Mouse (Mus musculus) ES-Bruce4 (cell line): ENCODE results near the gene Rxfp1. TPM values are rescaled to one million over a fixed set of nuclear protein-coding genes. Genes with fewer than 3 reads are reported as not detected.
"Not testable (repeated sequence)": the region's sequence is repeated elsewhere in the genome, so short reads cannot be mapped to it uniquely, and the experiment has no call there.

Experiments used
- H3K27ac ChIP-seq: 2 replicates; pipeline ENCODE4 v1.5.1; 2012; ENCODE audit warnings: low read length, inconsistent platforms; ENCODE audit not compliant: insufficient read depth
- H3K27me3 ChIP-seq: 2 replicates; pipeline ENCODE4 v1.6.1; 2012; ENCODE audit warnings: mild to moderate bottlenecking, low read length, inconsistent platforms; ENCODE audit not compliant: control insufficient read depth, poor library complexity, insufficient read depth, severe bottlenecking
- H3K36me3 ChIP-seq: 2 replicates; pipeline ENCODE4 v1.6.1; 2012; ENCODE audit warnings: inconsistent platforms, mild to moderate bottlenecking, low read length, moderate library complexity; ENCODE audit not compliant: control insufficient read depth, poor library complexity, insufficient read depth, severe bottlenecking
- H3K4me1 ChIP-seq: one replicate; pipeline ENCODE4 v1.8.1; 2011; ENCODE audit warnings: low read length; ENCODE audit not compliant: control insufficient read depth, insufficient read depth
- H3K4me3 ChIP-seq: 2 replicates; pipeline ENCODE4 v1.5.1; 2011; ENCODE audit warnings: low read depth, mild to moderate bottlenecking, low read length
- H3K9ac ChIP-seq: 2 replicates; pipeline ENCODE4 v1.6.1; 2012; ENCODE audit warnings: low read depth, mild to moderate bottlenecking, inconsistent platforms; ENCODE audit not compliant: poor library complexity, severe bottlenecking
- H3K9me3 ChIP-seq: replicated peaks from 2 replicates; pipeline ENCODE4 v1.6.1; 2012; ENCODE audit warnings: mild to moderate bottlenecking, low read length, inconsistent platforms; ENCODE audit not compliant: control insufficient read depth, poor library complexity, insufficient read depth, severe bottlenecking
- CTCF ChIP-seq: IDR thresholded peaks from one replicate; pipeline ENCODE4 v1.8.1; 2011; ENCODE audit warnings: low read depth, low read length
- EP300 ChIP-seq: IDR thresholded peaks from 2 replicates; pipeline ENCODE4 v1.6.1; 2011; ENCODE audit warnings: low read depth, low read length; ENCODE audit not compliant: insufficient read depth
- POLR2A ChIP-seq: IDR thresholded peaks from one replicate; pipeline ENCODE4 v1.8.1; 2011; ENCODE audit warnings: low read length; ENCODE audit not compliant: insufficient read depth
- polyA plus RNA-seq: library from polyadenylated mRNA; stranded (reverse); fragments of >200 nt; gene quantifications from 2 replicates; pipeline ENCODE4 v1.2.4, GENCODE M21; 2011; ENCODE audit warnings: low read depth; ENCODE audit not compliant: missing spikeins, insufficient read depth, insufficient read length

The Rxfp1 gene
- polyA plus RNA-seq, 1 experiment = not detected

- Histone ChIP-seq H3K4me3 (no peak overlapping the region), H3K27ac (no peak overlapping the region), H3K27me3 (no peaks in the 10 kb centered on the region), H3K4me1 (no peaks in the 10 kb centered on the region), H3K36me3 (no peaks in the 10 kb centered on the region), H3K9me3 (peaks cover 3% of the 10 kb centered on the region; the same call in 1 of the 2 replicates), H3K9ac (no peak overlapping the region)
- TF ChIP-seq EP300 (no peak), CTCF (no peak), POLR2A (no peak)
Observed at GRCm38 (mm10) chr3:79706436-79706835, 31.2 kb downstream of the Rxfp1 start.

GRCm38 (mm10) chr3:79703135-79703534, 34.5 kb downstream of the Rxfp1 start:
- Histone ChIP-seq H3K27ac (no peak overlapping the region), H3K4me3 (no peak overlapping the region), H3K4me1 (no peaks in the 10 kb centered on the region), H3K9ac (no peak overlapping the region), H3K36me3 (no peaks in the 10 kb centered on the region), H3K27me3 (no peaks in the 10 kb centered on the region), H3K9me3 (no peaks in the 10 kb centered on the region)
- TF ChIP-seq POLR2A = no peak
- no peak for TF ChIP-seq EP300
- no peak for TF ChIP-seq CTCF

DNA sequence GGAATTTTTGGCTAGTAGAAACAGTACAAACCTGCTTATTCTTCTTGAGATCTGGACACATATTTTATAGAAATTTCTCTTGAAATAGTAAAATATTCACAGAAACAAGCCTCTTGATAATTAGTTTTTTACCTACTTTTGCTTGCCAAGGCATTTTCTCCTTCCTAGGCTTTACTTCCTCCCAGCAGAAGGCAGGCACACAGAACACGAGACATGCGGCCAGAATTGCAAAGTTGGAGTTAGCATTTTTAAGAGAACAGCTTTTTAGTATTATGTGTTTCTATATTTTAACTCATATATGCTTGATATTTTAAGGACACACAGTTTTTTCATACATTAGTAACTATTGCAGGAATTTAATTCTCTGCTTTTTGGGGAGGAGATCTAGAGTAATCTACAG, 45.7 kb downstream of the Rxfp1 start:
- H3K4me1 ChIP-seq = no peaks in the 10 kb centered on the region

DNA sequence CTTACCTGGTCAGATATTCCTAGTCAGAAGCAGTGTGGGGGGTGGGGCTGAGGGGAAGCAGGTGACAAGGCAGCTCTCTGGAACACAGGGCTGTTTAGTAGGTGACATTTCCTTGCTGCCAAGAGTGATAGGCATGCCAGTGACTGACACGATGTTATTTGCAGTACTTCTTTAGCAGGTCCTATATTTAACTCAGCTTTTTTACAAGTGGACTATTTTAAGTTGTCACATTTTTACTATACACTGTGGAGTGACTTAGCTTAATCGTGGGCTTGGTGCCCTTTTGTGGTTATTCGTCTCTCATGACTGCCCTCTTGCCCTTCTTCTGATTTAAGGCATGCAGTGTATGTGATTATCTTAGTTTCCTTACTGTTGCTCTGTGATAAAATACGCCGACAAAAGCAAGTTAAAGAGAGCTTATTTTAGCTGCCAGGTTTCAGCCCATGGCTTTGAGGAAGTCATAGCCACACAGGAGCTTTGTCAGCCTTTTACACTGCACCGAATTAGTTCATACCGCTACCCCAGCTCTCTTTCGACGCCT, 47.5 kb downstream of the Rxfp1 start:
- Histone ChIP-seq H3K4me1 (no peaks in the 10 kb centered on the region), H3K36me3 (no peaks in the 10 kb centered on the region), H3K27ac (no peak overlapping the region), H3K4me3 (no peak overlapping the region), H3K9me3 (peaks cover 8% of the 10 kb centered on the region), H3K27me3 (no peaks in the 10 kb centered on the region), H3K9ac (no peak overlapping the region)
- TF ChIP-seq POLR2A (no peak), CTCF (no peak), EP300 (no peak)

More for the DNA sequence above, 45.7 kb downstream of the Rxfp1 start:
- Histone ChIP-seq H3K9ac (no peak overlapping the region), H3K4me3 (no peak overlapping the region), H3K27ac (no peak overlapping the region), H3K9me3 (peaks cover 6% of the 10 kb centered on the region), H3K27me3 (no peaks in the 10 kb centered on the region), H3K36me3 (no peaks in the 10 kb centered on the region)
- TF ChIP-seq POLR2A (no peak), EP300 (no peak), CTCF (no peak)

DNA sequence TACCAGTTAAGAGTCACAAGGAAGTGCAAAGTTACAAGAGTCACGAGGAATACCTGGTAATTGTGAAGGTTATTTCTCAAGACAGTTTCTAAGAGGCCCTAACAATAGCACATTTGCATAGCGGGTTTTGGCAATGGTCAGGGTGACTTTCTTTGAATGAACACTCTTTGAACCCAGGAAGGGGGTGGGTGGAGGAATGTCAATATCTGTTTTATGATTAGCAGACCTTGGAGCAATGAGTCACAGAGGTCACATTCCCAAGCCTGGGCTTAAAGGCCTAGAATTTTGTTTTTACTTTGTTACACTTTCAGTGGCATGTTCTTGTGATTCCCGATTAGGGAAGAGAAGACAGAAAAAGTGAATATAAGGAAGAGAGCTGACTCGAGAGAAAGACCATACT, 49.6 kb downstream of the Rxfp1 start:
- not testable (repeated sequence) for H3K27ac ChIP-seq, H3K36me3 ChIP-seq, H3K27me3 ChIP-seq, H3K9ac ChIP-seq, H3K4me1 ChIP-seq, H3K9me3 ChIP-seq, H3K4me3 ChIP-seq

GRCm38 (mm10) chr3:79683529-79683928, 54.2 kb downstream of the Rxfp1 start:
- Histone ChIP-seq H3K36me3 (no peaks in the 10 kb centered on the region), H3K4me1 (no peaks in the 10 kb centered on the region), H3K4me3 (no peak overlapping the region), H3K27ac (no peak overlapping the region), H3K9me3 (peaks cover 6% of the 10 kb centered on the region; the same call in 1 of the 2 replicates), H3K27me3 (no peaks in the 10 kb centered on the region), H3K9ac (no peak overlapping the region)
- no peak for TF ChIP-seq EP300
- TF ChIP-seq POLR2A = no peak
- no peak for TF ChIP-seq CTCF
